Mouse (Mus musculus) ES-E14 (cell line): ENCODE results near the gene Gm867.

Experiments
- CHD2 ChIP-seq: IDR thresholded peaks from 2 replicates; pipeline ENCODE4 v1.6.1; 2014; ENCODE audit warnings: mild to moderate bottlenecking, low read depth, low read length, inconsistent platforms
- ZC3H11A ChIP-seq: IDR thresholded peaks from 2 replicates; pipeline ENCODE4 v1.6.1; 2012; ENCODE audit warnings: low read depth, mild to moderate bottlenecking, inconsistent platforms, low read length, borderline replicate concordance
- ZNF384 ChIP-seq: IDR thresholded peaks from 2 replicates; pipeline ENCODE4 v1.6.1; 2012; ENCODE audit warnings: low read depth, low read length, inconsistent platforms

- TF ChIP-seq ZNF384 (no peak), CHD2 (no peak), ZC3H11A (no peak)
Measured at GRCm38 (mm10) chr10:75896208-75896607, 44.3 kb downstream of the Gm867 start.
